Mouse (Mus musculus) G1E (cell line): ENCODE results near the gene Faap20.

Source experiments
- CTCF ChIP-seq: IDR thresholded peaks from 2 replicates; pipeline ENCODE4 v1.5.1; 2012; ENCODE audit warnings: low read depth, low read length, inconsistent platforms, mixed read lengths
- POLR2AphosphoS5 ChIP-seq: IDR thresholded peaks from 2 replicates; pipeline ENCODE4 v1.6.1; 2012; ENCODE audit warnings: low read depth, low read length, inconsistent platforms; ENCODE audit not compliant: insufficient replicate concordance

DNA sequence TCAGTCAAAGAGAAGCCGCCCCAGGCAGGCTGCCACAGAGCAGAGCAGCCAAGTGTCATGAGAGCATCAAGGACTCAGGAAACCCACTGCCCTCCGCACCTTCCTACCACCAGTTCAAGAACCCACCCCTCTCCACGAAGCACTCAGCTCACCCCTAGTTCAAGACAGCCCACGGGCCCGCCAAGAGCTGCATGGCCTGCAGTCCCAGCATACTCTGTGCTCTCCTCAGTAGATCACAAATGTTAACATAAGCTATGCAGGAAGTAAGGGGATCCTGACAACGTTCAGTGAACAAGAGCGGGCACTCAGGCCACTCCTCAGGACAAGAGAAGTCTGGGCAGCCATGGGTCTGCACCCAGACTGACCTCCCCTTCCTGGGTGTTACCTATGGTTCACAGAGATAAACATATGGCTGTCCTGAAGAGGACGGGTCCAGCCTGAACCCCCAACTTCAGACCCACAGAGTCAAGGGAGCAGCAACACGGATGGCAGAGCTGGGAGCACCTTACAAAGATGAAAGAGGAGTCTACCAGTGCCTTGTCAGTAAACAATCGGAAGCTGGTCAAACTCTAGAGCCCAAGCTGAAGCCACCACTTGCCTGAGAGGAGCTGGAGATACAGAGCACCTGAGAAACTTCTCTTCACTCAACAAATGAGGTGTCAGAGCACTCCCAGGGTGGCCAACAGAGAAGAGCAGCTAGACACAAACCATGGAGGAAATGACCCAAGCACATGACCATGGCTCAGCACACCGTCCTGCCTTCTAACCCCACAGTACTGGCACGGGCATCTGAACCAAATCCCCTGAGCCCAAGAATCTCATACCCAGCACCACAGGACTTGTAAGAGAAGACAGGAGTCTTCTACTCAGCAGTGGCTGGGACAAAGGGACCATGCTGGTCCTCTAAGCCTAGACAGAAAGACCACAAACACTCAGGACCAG lies 30.1 kb upstream of the Faap20 start:
- TF ChIP-seq CTCF (no peak), POLR2AphosphoS5 (no peak)
